Mouse (Mus musculus) kidney, adult 11 months (tissue): Measurements from ENCODE around the gene Cd7.
A peak's percentile ranks its signal among the peaks of the same experiment; 100 is the strongest.
"Not testable (repeated sequence)": the region's sequence is repeated elsewhere in the genome, so short reads cannot be mapped to it uniquely, and the experiment has no call there.

Experiments
- DNase-seq: peaks from one replicate; pipeline ENCODE4 v3.0.0; 2022

Gene Cd7

DNA sequence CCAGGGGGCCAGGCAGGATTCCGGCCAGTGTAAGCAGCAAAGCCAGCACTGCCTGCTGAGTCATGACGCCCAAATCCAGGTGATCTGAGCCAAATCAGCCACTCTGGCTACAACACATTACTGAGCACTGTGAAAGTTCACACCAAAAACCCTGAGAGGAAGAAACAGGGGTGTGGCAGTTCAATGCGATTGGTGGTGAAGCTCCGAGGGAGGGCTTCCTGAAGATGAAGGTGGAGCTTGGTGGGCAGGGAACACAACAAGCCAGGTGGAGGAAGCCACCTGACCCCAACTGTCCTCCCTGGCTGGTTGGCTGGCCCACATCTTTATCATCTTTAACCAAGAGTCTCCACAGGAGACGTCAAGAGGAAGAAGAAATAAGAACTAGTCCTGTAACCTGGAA, at the start of gene Cd7:
Gene Cd7, minus strand, starts transcription at position 117 of the 400 bp plus-strand sequence.
- no peak for DNase-seq

DNA sequence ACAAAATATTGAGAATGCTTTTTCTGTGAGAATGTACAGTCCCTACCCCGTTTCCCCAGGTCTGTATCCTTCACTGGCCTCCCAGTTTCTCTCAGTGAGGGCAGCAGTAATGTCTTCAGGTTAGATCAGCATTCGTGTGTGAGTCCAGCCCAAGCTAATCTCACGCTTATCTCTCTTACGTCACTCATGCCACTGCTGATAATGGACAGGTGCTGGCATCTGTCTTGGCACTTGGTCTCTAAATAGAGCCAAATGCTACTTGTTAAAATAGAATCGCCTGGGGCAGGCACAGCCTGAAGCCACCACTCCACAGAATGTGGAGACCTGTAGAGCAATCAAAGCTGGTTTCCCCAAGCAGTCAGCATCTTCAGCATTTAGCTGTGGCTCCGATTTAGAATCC, 49.8 kb upstream of the Cd7 start:
- no peak for DNase-seq

DNA sequence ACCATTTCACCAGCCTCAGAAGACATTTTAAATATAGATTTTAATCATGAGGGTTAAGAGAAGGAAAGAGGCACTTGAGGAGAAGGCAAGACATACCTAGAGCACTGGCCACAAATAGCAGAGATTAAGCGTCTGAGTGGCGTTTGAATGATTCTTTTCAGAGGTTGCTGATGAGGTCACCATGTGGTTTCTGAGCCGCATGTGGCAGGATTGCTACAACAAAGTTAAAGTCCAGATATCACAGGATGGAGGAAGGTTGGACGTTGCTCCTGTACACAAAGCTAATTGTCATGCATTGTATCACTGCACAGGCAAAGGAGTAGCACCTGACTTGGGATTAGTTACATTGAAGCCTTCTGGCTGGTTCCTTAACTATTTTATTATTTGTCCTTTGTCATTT, 47.1 kb upstream of the Cd7 start:
- no peak for DNase-seq

DNA sequence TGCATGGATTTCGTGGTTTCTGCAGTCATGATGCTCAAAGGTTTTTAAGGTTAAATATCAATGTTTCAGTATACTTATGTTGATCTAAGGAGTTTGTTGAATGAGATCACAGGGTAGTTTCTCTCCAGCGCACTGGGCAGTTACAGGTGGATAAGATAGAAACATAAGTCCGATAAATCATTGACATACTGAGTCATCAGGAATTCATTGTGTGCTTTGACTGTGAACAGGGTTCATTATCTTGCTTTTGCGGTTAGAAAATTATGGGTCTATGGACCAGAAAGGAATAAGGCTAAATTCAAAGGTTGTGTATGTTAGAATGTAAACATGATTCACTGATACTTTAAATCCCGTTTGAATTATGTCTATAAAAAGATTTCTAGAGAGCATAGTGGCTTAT, 46.0 kb upstream of the Cd7 start:
- no peak for DNase-seq

DNA sequence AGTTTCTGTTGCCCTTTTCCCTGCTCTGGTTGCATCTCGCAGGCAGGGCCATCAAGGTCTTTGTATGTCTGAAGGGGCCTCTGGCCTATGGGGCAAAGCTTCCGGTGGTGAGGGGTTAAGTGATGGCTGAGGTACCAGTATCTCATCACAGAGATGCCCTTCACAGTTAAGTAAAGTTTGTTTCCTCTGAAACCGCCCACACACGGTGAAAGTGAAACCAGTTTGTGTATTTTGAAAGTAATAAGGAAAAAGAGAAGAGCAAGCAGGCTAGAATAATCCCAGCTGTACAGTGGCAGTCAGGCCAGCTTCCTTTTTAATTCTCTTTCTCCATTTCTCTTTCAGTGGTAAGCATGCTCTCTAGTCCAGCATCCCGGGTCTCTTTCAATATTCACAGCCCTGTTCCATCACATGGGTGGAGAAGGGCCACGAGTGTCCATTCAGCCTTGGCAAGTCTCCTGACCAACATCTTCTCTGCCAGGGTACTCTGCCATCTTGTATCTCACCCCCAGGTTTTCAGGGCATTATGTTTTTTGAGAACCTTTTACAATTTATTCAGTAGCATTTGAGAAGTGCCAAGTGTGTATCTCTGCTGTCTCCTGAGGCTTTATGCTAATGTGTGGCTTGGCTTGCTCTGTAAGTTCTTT, 43.8 kb upstream of the Cd7 start:
- DNase-seq: no peak

DNA sequence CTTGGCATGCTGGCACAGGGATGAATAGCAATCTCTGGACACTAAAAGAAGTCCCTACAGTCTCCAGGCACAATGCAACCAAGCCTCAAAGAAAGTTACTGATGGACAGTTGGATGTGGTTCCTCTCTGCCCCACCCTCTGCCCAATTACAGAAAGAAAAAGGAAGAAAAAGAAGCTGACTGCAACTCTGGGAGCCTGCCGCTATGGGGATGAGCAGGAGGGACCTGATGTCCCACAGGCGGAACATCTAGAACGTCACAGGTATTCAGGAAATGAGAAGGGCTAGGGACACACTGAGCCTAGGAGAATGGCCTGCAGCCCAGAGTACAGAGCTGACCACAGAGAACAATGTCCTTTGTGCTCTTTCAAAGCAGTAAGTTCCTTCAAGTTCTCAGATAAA, 43.0 kb upstream of the Cd7 start:
- no peak for DNase-seq

DNA sequence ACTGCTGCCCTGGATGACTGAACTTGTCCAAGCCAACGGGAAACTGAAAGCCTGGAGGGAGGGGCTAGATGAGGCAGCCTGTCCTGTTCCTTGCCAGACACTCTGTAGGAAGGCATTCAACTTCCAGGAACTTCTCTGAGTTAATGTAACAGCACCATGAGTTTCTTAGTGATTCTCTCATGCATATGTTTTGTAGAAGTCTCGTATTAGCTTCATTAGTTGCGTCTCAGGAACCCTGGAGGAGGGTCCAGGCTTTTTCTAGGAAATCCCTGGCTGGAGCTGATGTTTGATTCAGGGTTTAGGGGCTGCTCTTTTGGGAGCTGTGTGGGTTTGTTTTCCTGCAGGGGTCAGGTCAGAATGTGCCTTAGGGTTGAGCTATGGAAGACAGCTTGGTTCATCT, 41.9 kb upstream of the Cd7 start, which contains the start of gene Sectm1a:
Gene Sectm1a, minus strand, starts transcription at position 101 of the 400 bp plus-strand sequence.
- DNase-seq: no peak

DNA sequence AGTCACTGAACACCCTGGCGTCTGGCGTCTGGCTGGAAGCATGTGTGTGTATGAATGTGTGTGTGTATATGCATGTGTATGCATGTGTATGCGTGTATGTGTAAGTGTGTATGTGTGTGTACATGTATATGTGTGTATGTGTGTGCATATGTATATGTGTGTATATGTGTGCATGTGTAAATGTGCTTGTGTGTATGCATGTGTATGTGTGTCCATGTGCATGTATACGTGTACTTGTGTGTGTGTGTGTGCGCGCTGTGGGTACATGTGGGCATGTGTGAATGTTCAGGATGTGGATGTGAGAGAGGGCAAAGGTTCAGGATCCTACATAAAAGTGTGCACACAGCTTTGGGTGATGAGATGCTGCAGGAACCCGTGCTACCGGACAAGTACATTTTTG, 41.1 kb upstream of the Cd7 start:
- no peak for DNase-seq

DNA sequence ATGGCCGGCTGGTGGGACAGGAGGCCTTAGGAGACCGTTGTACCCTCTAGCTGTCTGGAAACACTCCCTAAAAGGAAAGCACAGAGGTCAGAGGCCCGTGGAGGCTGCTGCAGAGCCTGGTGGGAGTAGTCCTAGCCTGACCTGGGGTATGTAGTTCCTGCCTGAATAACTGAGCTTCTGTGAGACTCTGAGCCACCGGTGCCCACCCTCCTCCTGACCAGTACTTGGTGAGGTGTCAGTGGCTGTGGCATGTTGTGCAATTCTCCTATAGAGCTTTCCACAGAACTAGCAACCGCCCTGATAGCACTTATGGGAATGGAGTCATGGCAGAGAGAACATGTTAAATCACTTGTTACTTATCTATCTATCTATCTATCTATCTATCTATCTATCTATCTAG, 36.4 kb upstream of the Cd7 start:
- no peak for DNase-seq

DNA sequence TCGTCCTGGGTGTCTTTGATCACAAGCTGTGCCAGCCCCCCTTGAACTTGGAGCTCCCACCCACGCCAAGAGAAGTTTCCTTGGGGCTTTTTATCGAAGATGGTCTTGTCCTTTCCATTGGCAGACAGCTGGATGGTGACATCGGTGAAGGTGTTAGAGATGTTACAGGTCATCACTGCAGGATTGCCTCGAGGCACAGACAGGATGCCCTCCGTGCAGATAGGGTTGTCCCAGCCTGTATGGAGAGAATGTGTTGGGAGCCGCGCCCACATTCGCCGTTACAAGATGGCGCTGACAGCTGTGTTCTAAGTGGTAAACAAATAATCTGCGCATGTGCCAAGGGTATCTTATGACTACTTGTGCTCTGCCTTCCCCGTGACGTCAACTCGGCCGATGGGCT, 30.4 kb upstream of the Cd7 start:
- not testable (repeated sequence) for DNase-seq

DNA sequence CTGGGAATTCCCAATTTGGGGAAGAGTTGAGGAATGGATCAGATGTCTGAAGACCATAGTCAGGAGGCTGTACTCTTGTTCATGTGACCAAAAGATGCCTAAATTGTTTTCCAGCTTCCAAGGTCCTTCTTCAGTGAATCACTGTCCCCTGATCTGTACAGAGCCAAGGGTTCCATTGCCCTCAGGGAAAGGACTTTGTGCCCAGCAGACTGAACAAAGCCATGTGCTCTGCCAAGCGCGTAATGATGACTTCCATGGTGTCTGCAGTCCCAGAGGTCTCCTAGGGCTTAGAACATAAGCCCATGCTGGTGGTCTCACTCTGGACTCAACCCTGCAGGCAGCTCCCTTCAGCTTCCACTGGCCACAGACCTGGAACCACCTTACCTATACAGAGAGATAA, 28.7 kb upstream of the Cd7 start:
- peak; percentile 44 for DNase-seq

DNA sequence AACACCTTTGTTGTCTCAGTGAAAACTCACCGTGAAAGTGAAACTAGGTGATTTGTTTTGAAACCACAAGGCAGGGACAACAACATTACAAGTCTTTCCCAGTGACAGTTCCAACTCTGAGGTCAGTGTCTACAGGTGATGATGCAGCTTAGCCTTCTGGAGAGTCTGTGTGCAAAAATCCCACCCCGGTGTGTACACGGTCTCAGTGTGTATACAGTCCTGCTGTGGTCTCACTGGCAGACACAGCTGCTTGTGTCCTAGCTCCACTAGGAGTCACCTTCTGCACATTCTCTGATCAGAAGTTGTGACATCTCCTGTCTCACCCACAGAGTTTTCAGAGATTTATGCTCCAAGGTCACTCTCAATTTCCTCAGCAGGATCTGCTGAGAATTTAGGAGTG, 25.0 kb upstream of the Cd7 start:
- DNase-seq: no peak

DNA sequence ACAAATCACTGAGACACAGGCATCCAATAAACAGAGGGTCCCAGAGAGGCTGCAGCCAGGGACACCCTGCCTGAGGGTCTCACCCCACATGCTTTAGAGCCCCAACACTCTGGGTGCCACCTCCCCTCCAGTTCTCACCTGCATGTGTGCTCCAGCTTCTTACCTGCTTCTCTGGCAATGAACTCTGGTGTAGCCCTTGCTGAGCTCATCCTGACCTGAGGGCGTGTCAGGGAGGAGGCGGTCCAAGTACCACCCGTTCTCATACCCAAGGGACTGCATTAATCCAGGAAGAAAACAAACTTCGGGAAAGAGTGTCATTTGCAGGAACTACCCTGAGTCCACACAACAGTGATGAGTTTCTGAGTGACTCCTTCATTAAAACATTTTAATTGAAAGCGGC, 24.2 kb upstream of the Cd7 start, which contains the start of gene Sectm1b:
Gene Sectm1b, minus strand, starts transcription at position 191 of the 400 bp plus-strand sequence.
- peak; percentile 62 for DNase-seq

DNA sequence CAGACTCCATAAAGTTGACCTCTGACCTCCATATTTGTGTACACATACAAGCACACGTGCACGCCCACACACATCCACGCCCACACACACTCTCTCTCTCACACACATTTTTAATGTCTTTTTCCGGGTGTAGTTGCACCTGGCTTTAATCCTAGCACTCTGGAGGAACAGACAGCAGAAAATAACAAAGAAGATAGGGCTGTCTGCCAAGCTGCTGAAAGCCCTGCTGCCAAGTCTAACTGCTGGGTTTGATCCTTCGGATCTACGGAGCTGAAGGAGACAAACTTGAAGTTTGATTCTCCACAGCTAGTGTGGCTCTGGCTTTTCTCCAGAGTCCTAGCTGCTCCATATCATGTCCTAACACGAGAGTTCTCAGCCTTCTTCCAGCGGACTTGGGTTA, 22.4 kb upstream of the Cd7 start:
- DNase-seq: no peak

DNA sequence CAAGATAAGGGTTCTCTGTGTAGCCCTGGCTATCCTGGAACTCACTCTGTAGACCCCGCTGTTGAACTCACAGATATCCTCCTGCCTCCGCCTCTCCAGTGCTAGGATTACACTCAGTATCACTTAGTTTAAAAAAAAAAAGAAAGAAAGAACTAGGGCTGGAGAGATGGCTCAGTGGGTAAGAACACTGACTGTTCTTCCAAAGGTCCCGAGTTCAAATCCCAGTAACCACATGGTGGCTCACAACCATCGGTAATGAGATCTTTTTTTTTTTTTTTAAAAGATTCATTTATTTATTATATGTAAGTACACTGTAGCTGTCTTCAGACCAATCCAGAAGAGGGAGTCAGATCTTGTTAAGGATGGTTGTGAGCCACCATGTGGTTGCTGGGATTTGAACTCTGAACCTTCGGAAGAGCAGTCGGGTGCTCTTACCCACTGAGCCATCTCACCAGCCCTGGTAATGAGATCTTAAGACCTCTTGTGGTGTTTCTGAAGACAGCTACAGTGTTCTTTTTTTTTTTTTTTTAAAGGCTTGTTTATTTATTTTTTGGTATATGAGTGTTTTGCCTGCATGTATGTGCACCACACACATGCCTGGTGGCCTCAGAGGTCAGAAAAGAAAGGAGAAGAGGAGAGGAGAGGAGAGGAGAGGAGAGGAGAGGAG, 21.3 kb upstream of the Cd7 start:
- DNase-seq: not testable (repeated sequence)

DNA sequence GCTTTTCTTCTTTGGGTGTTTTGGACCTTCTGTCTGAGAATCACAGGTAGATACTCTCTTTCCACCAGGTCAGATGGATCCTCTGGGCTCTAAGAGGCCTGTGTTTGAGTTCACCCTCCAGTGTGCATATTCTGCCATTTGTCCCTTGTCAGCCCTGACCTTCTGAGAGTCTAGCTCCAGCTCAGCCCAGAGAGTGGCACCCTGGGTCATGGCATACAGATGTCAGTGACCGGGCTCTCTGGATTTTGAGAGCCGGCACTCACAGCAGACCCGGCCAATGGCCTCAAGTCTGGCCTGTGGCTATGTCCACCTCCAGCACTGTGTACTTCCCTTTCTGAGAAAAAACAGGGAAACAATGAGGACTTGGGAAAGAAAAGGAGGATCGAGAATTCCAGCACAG, 20.3 kb upstream of the Cd7 start:
- DNase-seq: no peak

DNA sequence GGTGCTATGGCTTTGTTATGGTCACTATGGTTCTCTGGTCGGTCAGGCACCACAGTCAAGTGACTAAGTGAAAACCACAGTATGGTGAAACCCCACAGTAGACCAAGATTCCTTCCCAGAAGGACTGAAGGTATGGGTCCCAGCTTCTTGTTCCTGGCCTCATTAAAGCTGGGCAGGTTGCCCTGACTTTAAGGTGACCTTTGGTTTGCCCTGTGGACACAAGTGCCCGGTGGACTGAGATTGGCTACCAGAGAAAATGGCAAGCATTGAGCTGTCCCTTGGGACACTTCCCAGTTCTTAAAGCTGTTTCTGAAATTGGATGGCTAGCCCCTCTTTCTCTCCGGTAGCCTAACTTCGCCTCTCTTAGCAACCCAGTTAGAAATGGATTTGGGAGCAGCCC, 19.7 kb upstream of the Cd7 start:
- peak; percentile 57 for DNase-seq

DNA sequence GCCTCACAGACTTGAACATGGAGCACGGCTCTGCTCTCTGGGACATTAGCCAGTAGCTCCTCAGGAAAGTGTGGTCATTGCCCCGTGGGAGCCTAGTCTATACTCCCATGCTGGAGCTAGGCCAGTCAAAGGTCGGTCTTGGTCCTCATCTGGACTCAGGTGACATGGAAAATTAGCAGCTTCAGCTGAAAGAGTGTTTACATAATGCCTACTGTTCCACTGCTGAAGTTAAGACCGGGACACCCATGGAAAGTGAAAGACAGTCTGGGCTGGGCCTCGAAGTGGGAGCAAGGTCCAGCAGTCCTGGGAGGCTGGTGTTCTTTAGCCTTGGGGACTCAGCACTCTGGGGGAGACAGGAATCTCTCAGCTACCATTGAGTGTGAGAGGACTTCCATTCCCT, 18.9 kb upstream of the Cd7 start:
- peak; percentile 95 for DNase-seq

DNA sequence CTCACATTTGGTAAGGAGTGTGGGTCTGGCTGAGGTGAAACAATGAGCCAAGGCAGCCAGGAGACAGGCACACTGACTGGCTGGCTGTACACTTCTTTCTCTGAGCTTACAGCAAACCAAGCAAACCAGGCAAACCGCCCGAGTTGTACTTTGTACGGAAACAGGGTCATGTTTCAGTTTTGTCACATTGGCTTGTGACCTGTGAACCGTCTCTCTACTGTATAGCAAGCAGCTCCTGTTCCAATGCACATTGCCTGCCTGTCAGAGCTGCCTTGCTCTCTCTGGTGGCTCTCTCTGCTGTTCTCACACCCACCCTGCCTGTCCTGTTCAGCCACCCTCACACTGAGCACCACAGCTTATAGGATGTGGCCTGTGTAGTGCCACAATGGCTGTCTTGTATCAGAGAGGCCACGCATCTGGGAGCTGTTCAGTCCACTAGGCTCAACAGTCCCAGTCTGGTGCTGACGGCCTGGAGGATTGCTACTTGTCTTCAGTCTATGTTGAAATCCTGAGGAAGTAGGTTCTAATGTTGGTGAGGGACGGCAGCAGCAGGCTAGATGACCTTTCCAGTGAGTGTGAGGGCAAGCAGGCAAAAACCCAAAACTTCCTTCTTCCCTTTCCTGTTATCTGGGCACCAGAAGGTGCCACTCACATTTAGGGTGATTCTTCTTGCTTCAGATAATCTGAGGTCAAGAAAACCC, 17.5 kb upstream of the Cd7 start:
- peak; percentile 86 for DNase-seq

DNA sequence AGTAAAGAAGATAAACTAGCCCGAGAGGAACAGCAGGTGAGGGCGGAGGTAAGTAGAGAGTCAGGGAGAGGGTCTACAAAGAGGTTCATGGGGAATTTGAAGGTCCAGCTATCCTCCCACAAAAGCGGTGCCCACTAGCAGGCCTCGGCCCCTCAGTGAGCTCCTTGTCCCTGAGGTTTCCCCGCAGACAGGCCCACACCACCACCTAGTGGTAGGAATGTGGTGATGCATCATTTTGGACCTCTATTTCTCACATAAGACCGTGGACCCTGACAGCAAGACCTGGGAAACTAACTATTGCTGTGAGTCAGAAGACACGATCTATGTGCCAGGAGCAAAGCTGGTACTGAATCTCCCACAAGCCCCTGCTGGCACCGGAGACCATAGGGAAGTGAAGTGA, 14.3 kb upstream of the Cd7 start:
- DNase-seq: peak; percentile 81

DNA sequence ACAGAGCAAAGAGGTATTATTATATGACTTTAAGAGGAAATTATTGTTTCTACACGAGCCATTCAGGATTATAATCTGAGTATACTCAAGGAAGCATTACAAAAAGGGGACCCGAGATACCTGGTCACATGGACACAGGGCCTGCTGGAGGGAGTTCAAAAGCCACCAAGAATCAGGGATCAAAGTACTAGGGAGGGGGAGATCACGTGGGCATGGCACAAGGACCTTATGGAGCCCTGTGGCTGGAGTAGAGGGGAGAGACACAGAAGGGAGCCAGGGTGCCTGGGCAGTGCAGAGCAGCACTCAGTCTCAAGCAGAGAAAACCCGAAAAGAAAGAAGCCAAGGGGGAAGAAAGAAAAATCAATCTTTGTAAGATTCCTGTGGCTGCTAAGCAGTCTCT, 13.2 kb upstream of the Cd7 start:
- peak; percentile 73 for DNase-seq

DNA sequence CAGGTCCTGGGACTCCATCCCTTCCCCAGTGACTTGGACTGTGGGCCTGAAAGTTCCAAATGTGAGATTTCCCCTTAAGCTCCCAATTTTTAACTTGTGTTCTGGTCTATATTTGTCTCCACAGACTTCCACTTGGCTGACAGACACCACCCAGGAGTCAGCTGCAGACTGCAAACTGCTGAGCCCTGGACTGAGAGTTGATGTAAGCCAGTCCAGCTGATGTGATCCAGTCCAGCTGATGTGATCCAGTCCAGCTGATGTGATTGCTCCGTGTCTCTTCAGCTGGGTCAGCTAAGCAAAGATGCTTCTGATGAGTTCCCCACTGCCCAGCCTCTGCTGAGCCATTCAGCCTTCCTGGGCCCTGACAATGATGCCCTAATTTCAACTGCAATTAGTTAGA, 12.6 kb upstream of the Cd7 start:
- no peak for DNase-seq

DNA sequence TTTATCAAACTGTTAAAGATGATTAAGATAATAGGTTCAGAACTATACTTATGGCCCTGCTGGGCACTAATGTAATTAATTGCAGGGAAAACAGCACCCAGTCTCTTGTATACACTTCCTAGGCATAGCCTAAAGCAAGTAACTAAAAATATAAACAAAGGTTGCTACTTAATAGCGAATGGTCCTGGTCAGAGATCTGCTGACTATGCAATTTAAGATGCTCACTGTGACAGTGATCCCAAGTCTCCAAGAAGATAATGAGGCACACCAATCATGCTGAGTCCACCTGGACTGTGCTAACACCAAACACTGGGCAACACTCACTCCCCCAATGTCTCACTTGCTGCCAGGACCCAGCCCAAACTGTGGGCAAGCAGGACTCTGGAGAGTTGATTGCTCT, 10.6 kb upstream of the Cd7 start:
- DNase-seq: no peak

DNA sequence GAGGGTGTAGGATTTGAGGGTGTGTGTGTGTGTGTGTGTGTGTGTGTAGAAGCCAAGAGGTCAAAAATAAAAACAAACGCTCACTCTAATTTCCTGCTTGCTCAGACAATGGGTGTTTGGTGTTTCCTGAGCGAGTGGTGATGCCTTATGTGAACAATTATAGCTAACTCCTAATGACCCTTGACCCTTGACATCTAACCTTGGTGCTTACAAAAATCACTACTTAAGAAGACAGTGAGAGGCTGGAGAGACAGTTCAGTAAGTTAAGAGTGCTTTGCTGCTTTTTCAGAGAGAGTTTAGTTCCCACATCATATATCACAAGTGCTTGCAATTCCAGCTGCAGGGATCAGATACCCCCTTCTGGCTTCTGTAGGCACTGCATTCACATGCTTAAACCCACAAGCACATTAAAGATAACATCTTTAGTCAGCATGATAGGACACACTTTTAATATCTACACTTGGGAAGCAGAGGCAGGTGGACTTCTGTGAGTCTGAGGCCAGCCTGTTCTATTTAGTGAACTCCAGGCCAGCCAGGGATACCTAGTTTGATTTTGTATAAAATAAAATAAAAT, 8.7 kb upstream of the Cd7 start:
- no peak for DNase-seq
